Mouse (Mus musculus): Measurements from ENCODE around the gene Trim31.

- TF ChIP-seq CTCF (IDR thresholded peaks at IDR 0.05 in 2 of 3, conservative IDR thresholded peaks at IDR 0.05 in 1 of 3; ENCODE audit: control insufficient read depth in 1 of 3, insufficient read depth in 1 of 3, low read depth in 2 of 3, low read length in 3 of 3, poor library complexity in 1 of 3, severe bottlenecking in 1 of 3), result no peak
- no peak for TF ChIP-seq TCF12 (IDR thresholded peaks at IDR 0.05; ENCODE audit: low read depth, low read length)
- no peak for TF ChIP-seq USF1 (IDR thresholded peaks at IDR 0.05; ENCODE audit: low read depth, low read length)
- TF ChIP-seq POLR2A (IDR thresholded peaks at IDR 0.05; ENCODE audit: control insufficient read depth in 1 of 2, insufficient read depth in 1 of 2, low read depth in 1 of 2, low read length in 2 of 2, poor library complexity in 1 of 2), result no peak
- TF ChIP-seq MXI1 (IDR thresholded peaks at IDR 0.05; ENCODE audit: low read depth, low read length), result no peak
- TF ChIP-seq CHD2 (IDR thresholded peaks at IDR 0.05; ENCODE audit: low read length), result no peak
- no peak for TF ChIP-seq EP300 (IDR thresholded peaks at IDR 0.05; ENCODE audit: low read depth in 1 of 2, low read length in 2 of 2)
- no peak for TF ChIP-seq RAD21 (IDR thresholded peaks at IDR 0.05; ENCODE audit: low read depth, low read length)
- TF ChIP-seq HCFC1 (IDR thresholded peaks at IDR 0.05; ENCODE audit: low read depth, low read length), result no peak
- no peak for TF ChIP-seq MAFK (IDR thresholded peaks at IDR 0.05; ENCODE audit: borderline replicate concordance, low read depth, low read length)
- no peak for TF ChIP-seq ZNF384 (IDR thresholded peaks at IDR 0.05; ENCODE audit: low read depth, low read length)
- TF ChIP-seq POLR2AphosphoS5 (IDR thresholded peaks at IDR 0.05; ENCODE audit: borderline replicate concordance, low read depth, low read length), result no peak
Measured at GRCm38 (mm10) chr17:36908235-36908634, 10.3 kb downstream of the Trim31 start.

Measured in MEL (cell line).